Mouse (Mus musculus): ENCODE measurements around the gene Mapk1ip1l. TPM values are rescaled to one million over a fixed set of nuclear protein-coding genes. Genes with fewer than 3 reads are reported as not detected.

The Mapk1ip1l gene
- 43.9 and 64.3 TPM in 2 replicates for polyA plus RNA-seq (2012; rRNA removed; ENCODE audit: low replicate concordance)

GRCm38 (mm10) chr14:47297785-47298407, at the start of gene Mapk1ip1l:
Mapk1ip1l (plus strand) TSS chr14:47298266.

GRCm38 (mm10) chr14:47276637-47277393, 21.3 kb upstream of the Mapk1ip1l start, which contains the start of the genes Wdhd1 and Socs4:
Wdhd1 (minus strand) TSS chr14:47276857.
Socs4 (plus strand) TSS chr14:47276931.

GRCm38 (mm10) chr14:47367461-47367860, 69.4 kb downstream of the Mapk1ip1l start, which contains the start of gene Lgals3:
Lgals3 (plus strand) TSS chr14:47367751.

Other genes with a start within 250 kb of the Mapk1ip1l start
- gene Gch1, start 108.9 kb upstream of the Mapk1ip1l start, polyA plus RNA-seq (2012; rRNA removed; ENCODE audit: low replicate concordance): 5.2 and 6.2 TPM in 2 replicates
- 0.99 and 1.3 TPM in 2 replicates for gene Wdhd1, start 21.4 kb upstream of the Mapk1ip1l start, polyA plus RNA-seq (2012; rRNA removed; ENCODE audit: low replicate concordance)
- 2.1 and 4.2 TPM in 2 replicates for gene Socs4, start 21.3 kb upstream of the Mapk1ip1l start, polyA plus RNA-seq (2012; rRNA removed; ENCODE audit: low replicate concordance)
- 155 and 330 TPM in 2 replicates for gene Lgals3, start 69.5 kb downstream of the Mapk1ip1l start, polyA plus RNA-seq (2012; rRNA removed; ENCODE audit: low replicate concordance)
- gene Dlgap5, start 120.1 kb downstream of the Mapk1ip1l start, polyA plus RNA-seq (2012; rRNA removed; ENCODE audit: low replicate concordance): 0.85 and 0.93 TPM in 2 replicates
- gene Fbxo34, start 152.2 kb downstream of the Mapk1ip1l start, polyA plus RNA-seq (2012; rRNA removed; ENCODE audit: low replicate concordance): 10.7 and 15.6 TPM in 2 replicates